Mouse (Mus musculus): ENCODE data around the gene Msrb2. TPM values are rescaled to one million over a fixed set of nuclear protein-coding genes. Genes with fewer than 3 reads are reported as not detected.
A peak's percentile ranks its signal among the peaks of the same experiment; 100 is the strongest.

Gene Msrb2
- total RNA-seq, 2 experiments from 2014 or later = 24.6 to 27.9 TPM

DNA sequence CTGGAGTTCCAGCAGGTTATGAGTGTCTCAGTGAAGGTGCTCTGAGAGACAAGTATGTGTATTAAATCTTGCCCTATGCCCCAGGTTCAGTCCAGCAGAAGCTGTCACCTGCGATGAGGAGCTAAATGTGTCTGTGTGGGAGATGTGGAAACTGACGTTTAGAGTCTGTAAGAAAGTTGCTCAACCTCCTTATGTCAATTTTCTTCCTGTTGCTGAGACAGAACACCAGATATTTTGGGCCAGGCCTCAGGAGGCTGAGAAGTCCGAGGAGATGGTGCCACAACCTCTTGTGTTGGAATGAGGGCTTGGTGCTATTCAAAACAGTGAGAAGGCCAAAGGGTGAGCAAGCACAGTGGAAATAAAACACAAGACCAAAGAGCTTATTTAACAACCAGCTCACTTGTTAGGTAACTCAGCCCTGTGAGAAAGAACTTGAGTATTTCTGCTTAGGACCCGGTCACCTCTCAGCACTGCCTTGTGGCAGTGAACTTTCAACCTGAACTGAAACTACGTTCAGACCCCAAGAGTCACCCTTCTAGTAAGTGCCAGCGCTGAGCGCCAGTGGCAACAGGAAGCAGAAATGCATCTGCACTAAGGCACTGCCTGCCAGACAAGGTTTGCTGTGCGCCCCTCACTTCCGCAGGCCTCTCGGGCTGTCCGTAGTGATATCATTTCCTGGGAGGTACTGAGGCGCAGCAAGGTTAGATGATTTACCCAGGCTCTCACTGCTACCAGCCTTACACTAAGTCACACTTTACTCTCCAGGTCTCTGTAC is 17.3 kb downstream of the Msrb2 start:
- no peak for DNase-seq (ENCODE audit: low spot score in 2 of 2)

DNA sequence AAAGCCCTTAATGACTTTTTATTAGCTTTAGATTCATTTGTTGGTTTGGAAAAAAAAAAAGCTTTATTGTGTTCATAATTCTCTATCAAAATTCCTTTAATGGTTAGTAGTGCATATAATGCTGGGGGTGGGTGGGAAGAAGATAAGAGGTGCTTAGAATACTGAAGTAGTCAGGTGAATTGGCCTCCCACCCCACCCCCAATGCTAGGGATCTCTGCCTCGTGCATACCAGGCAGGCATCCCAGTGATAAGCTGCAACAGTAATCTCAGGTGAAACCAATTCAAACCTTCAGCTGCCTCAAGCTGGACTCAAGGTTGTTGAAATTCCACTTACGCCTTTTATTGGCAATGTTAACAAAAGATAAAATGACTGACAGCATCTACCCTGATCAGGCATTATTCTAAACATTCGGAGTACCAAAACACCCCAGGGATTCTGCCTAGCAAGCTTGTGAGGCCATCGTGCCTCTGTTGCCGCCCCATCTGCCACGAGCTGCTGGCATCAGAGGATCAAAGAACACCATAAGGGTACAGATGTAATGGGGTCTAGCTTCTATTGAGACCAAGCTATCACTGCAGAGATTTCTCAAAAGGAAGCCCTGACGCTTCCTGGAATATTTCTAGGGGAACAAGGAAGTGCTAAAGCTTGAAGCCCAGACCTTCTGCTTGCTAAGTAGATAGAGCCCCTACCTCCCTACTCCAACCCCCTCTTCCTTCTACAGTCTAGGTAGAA is 19.3 kb downstream of the Msrb2 start:
- DNase-seq (ENCODE audit: low spot score in 2 of 2) = no peak

DNA sequence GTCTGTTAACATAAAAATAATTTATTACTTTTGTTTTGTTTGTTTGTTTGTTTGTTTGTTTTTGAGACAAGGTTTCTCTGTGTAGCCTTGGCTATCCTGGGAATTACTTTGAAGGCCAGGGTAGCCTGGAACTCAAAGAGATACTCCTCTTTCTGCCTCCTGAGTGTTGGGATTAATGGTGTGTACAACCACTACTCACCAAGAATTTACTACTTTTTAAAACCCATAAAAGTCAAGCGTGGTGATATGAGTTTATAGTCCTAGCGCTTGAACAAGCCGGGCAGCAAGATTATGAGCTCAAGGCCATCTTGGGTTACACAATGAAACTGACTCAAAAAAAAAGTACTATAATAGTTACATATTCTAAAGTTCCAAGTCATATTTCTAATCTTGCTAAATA is 20.4 kb downstream of the Msrb2 start:
- no peak for DNase-seq (ENCODE audit: low spot score in 2 of 2)

DNA sequence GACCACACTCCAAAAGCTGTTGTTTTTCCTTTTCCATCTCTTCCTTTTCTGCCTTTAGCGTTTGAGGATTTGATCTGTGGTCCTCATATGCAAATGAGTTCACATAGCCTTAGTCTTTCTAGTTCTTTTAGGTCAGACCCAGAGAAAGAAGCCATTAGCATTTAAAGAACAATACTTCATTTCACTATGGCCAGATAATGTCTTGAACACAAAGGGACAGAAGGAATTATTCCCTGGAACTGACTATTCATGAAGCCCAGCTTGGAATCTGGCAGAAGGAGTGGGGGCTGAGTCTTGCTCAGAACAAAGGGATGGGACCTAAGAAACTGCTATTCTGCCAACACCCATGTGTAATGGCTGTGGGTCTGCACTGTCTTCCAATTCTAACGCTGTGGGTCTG is 21.6 kb downstream of the Msrb2 start:
- no peak for DNase-seq (ENCODE audit: low spot score in 2 of 2)

DNA sequence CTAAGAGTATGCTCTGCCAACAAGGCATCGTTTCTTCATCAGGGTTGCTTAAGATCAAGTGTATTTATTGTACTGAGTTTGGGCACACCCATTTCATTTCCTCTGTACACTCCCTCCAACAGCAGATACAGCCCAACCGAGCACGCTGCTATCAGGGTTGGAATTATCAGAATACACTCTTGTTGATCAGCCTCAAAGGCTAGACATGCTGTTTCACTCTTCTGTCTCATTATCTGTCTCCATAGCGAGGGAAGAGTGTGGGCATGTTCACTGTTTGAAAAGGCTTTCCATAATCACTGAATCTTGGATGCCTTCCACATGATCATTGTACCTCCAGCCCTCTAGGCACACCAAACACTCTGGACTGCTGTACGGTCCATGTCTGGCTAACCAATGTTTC is 34.2 kb downstream of the Msrb2 start:
- DNase-seq (ENCODE audit: low spot score in 2 of 2) = no peak

DNA sequence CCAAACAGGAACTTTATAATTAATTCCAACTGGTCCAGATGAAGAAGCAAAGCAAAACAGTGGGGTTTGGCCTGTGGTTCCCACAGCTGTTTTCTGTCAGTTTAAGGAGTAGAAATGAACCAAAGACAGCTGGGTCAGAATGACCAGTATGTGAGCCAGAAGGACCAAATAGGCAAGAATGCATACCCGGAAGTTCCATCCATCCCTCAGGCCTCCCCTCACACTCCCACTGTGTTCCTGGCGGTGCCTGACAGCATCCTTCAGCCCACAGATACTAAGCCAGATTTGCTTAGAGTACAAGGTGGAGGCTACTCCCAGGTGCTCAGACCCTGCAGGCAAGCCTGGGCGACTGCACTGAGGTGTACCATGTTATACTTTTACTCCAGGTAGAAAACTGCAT is 35.3 kb downstream of the Msrb2 start:
- no peak for DNase-seq (ENCODE audit: low spot score in 2 of 2)

DNA sequence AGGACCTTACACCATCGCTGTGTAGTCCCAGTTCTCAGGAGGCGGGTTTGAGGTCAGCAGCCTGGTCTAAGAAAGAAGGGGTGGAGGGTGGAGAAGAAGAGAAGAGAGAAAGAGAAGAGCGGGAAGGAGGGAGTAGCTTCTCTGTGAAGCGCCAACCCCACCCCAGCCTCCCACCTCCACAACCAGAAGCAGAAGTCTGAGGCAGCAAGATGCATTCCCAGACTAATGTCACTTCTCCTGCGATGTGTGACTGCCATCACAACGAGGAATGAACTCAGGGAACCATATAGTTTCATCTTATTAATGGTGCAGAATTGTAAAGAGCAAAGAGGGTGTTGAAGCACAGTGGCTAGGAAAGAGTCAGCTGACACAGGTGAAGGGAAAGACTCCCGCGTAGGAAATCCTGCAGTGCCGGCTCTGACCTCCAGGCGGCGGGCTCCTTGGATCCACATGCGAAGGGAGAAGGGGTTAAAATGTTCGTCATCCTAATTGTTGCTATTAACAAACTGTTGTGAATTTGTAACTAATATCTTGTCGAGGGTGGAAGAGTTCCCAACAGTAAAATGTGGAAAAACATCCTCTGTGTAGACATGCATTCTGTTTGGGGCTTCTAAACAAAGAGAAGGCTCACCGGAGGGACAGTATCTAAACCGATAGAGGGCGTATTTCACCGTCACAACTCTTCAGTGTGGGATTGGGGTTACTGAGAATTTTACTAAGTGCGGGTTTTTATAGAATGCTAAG is 43.2 kb downstream of the Msrb2 start:
- DNase-seq (ENCODE audit: low spot score in 2 of 2) = peak; percentile 54 to 60

DNA sequence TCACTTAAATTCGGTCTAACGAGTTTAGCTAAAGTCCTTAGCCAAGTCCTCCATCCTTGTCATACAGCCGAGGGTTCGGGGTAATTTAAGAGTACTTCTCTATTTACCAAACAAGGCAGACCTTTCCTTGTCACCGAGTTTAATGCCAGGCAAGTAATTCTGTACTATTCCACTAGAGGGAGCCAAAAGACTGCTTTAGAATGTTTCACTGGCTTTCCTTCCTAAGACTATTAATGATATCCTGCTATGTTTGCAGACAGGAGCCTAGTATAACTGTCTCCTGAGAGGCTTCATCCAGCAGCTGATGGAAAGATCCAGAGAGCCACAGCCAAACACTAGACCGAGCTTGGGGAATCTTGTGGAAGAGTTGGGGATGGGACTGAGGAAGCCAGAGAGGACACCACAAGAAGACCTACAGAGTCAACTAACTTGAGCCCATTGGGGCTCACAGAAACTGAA is 43.9 kb downstream of the Msrb2 start:
- DNase-seq (ENCODE audit: low spot score in 2 of 2) = peak in 1 of 2 experiments; percentile 33

DNA sequence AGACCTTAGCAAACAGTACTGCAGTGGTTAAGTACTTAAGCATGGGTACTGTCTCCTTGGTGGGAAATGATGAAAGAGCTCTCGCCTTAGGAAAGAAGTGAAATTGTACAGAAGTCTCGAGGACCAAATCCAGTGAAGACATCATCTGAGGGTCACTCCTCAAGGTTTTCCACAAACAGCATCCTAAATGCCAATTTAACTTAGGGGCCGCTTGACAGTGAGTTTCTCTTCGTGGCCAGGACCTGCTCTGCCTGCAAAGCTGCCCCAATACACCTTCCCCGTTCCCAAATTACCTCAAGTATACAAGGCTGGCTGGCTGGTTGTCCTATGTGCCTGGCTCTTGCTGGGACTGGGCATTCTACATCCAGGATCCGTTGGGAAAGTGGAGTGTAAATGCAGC is 44.8 kb downstream of the Msrb2 start:
- no peak for DNase-seq (ENCODE audit: low spot score in 2 of 2)

DNA sequence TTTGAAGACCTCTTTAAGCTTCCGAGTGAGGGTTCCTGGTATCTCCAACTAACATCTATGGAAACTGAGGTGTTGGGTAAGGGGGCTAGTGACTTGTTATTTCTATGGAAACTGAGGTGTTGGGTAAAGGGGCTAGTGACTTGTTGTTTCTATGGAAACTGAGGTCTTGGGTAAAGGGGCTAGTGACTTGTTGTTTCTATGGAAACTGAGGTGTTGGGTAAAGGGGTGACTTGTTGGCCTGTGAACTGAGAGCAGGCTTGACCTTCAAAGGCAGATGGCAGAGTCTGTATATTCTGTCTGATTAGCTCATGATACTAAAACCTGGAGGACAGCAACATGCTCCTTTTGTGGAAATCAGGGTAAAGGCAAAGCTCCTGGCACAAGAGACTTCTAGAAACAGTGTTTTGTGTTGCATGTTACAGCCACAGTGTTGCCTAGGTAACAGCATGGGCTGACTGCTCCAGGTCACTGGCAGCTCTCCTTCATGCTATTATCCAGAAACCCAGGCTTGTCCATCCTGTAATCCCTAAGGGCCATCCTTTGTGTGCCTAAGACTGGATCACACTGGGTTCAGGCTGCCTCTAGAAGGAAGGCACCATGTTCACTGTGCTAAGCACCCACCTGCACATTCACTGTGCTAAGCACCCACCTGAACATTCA is 48.6 kb downstream of the Msrb2 start:
- no peak for DNase-seq (ENCODE audit: low spot score in 2 of 2)

DNA sequence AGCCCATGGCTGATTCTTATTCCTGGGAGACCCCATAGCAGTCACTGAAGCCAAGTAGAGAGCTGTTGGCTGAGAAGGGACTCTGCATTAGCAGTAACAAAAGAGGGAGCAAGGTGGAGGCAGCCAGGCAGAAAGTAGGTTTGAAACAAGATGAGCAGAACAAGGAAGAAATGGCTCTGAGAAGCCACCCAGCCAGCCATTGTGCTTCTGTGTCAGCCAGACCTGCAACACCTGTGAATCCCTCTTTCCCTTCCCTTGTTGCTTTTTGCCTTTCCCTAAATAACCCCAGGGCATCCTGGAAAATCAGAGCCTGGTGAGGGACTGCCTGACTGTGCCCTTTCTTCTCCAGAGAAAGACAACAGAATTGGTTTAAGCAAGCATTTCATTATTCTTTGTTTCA is 51.0 kb downstream of the Msrb2 start:
- DNase-seq (ENCODE audit: low spot score in 2 of 2) = no peak

DNA sequence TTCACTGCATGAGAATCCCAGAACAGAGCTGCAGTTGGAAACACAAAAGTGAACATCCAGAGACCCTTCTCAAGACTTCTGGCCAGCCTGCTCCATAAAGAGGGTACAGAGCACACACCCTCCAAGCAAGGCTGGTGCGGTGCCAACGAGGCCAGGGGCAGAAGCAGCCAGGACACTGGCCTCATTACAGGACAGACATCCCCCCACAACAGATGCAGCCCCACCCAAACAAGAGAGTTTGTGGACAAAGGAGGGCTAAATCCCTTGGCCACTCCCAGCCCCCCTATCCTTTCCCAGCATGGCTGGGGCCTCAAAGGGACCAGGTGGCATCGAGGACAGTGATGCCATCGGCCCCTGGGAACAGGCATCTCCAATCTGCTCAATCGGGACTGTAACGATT is 51.8 kb downstream of the Msrb2 start:
- DNase-seq (ENCODE audit: low spot score in 2 of 2) = no peak

DNA sequence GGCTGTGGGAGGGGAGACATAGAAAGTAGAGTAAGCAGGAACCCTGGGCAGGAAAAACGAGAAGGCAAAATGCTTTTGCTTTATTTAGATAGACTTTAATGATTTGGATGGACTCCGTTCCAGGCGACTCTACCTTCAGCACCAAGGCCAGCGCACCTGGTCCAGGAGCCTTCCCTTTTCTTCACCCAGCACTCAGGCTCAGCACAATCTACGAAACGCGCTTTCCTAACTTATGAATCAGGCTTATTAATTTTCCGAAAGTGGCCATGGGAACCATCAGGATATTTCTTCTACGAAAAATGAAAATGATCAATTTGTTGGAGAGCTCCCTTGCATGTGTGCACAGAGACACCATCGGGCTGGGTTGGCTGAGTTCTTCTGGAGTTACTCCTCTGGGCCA is 57.8 kb downstream of the Msrb2 start:
- peak in 1 of 2 experiments; percentile 16 for DNase-seq (ENCODE audit: low spot score in 2 of 2)

DNA sequence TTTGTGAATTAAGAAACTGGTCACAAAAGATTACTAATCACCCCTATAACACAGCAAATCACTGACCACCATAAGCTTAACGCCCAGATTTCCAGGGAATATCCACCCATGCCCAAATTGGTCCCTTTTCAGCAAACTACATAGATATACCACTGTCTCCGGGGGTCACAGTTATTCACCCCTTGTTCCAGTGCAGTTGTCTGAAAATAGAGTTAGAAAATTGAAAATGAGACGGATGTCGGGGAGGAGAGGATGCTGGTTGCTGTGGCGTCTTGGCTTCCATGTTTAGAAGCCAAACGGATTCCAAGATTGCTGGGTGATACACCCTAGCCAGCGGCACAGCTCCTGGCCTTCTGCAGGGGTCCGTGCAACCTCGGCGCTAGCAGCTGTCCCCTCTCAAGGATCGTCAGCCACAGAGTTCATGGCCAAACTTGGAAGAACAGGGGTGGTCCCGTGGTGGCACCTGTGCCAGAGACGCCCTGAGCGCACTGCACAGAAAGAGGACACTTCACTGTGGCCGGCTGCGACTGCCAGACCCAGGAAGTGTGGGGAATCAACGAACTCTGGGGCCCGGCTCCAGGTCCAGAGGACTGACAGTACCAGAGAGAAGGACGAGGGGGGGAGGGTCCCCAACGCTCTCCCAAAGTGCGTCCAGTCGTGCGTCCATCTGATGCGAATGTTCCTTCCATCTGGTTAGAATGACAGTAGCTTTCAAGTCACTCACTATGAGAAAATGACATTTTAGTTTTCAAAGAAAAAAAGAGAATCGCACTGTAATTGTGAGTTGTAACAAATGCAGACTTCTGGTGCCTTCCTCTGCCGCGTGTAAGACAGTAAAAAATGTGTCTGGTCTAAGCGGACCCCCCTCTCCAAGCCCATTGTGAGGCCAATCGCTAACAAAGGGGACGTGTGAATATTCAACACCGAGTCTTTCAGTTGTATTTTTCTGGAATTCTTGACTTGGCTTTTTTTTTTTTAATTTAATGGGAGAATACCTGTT is 58.8 kb downstream of the Msrb2 start:
- no peak for DNase-seq (ENCODE audit: low spot score in 2 of 2)

DNA sequence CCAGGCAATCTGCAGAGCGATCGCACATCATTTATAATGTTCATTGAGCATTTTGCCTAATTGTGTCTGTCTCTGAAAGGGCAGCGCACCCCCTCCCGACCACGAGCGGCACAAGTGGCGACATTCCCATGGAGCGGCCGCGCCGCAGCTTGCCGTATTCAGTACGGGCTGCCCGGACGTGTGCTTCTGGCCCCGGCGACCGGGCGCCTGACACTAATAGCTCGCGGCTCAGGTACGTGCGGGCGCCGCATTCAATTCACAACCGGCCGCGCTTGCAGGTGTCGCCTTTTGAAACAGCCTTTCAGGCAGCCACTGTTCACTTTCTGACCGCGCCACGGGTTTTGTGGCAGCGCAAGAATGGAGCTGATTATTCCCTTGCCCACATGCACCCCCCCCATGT is 59.5 kb downstream of the Msrb2 start:
- no peak for DNase-seq (ENCODE audit: low spot score in 2 of 2)

DNA sequence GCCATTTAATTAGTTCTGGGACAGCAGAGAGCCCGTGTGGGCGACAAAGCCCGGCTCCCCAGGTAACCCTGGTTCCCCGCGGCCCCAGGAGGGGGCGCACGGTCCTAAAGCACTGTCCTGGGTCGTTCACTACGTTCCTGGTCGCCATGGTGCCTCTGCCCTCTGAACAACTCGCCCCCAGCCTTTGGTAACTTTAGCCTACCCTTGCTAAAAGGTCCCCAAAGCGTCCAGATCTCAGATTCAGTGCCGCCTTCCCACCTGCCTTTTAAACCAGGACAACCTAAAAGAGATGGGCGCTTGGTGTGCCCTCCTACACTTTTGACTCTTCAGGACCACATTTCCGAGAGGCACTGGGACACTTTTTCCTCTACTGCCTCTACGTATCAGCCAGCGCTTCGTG is 59.9 kb downstream of the Msrb2 start:
- DNase-seq (ENCODE audit: low spot score in 2 of 2) = no peak

DNA sequence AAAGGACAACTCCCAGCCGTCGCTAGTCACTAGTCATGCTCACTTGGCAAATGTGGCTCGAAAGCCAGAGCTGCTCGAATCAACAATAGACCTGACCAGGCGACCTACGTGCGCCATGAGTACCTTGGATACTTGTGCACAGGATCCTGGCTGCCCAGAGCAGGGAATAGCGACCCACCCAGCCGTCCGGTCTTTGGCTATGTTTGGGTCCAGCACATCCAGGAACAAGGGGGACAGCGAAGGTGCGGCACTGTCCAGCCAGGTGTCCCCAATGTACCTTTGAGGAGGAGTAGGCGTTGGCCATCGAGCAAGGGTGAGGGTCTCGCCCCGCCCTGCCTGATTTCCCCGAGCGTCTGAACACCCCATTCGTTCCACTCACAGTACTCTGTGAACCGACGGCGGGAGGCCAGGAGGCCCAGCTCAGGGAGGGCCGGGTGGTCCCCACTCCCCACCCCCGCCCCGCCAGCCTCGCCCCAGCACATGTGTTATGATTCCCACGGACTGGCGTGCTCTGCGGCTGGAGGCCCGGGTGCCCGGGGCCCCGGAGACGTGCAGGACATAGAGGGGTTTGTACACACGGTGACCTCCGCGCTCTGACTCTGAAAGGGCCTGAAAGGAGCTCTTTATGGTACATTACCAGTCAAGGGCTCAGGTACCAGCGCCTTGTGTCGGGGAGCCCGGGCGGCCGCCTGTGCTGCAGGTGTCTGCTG is 60.5 kb downstream of the Msrb2 start:
- DNase-seq (ENCODE audit: low spot score in 2 of 2) = no peak

DNA sequence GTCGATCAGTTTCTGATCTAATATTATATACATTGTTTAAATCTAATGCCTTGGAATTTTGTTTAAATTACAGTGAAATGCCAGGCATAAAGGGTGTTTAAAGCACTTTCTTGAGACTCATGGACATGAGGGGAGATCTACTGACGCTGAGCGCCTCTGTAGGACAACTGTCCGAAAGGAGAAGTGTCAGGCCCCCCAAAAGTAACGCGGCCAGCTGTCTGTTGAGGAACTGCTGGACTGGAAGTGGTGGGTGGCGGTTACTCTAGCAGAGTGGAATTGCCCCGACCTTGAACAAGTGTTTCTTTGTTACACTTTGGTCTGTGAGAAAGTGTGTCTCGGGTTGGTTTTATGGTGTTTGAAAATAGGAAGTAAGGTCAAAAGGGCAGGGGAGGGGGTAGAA is 73.1 kb downstream of the Msrb2 start:
- no peak for DNase-seq (ENCODE audit: low spot score in 2 of 2)

Data from adrenal gland, adult 18-20 months (tissue).